Mouse (Mus musculus) lung, postnatal 4 days (tissue): ENCODE data around the gene Xirp1.

ENCODE experiments used
- DNase-seq, 2 experiments: peaks; one replicate each; pipeline ENCODE4 v3.0.0; 2021

Xirp1 gene

GRCm38 (mm10) chr9:120023086-120023811 is at the start of gene Xirp1:
Gene Xirp1, minus strand, starts transcription at chr9:120023598.
- DNase-seq: no peak

DNA sequence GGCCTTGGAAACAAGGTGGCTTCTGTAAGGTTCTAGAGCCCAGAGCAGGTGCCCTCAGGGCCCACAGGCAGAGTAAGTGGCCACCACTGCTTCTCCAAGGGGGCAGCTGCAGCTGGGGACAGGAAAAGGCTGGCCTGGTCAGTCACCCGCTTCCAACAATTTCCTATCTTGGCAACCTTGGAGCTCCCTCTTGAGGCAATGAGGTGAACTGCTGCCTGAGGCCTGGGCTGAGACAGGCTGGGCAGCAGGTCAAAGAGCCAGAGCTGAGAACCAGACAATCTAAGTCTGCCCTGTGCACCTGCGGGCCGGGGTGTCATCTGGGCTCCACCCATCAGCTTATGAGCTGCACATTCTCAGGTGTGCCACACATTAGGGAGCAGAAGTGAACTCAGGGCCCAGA is 49.8 kb upstream of the Xirp1 start:
- DNase-seq: peak; percentile 69 to 89

GRCm38 (mm10) chr9:120071251-120071650 is 47.9 kb upstream of the Xirp1 start:
- no peak for DNase-seq

DNA sequence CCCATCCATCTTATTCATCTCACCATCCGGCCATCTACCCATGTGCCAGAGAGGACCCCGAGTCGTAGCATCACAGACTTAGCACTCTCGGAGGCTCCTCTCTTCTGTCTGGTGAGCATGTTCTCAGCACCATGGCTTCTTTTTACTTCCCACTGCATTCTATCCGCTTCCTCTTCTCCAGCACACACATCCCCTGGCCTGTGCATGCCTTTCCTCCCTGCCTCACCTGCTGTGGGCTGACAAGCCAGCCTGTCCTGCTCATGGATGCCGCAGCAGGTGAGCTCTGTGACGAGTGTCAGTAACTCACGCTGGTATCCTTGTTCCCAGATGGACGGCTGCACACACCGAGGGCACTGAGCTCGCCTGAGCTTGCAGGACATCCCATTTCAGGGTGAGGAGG is 46.4 kb upstream of the Xirp1 start, which contains the start of gene Cx3cr1:
TSS of gene Cx3cr1 (minus strand) at position 101 of the 400 bp plus-strand sequence.
- no peak for DNase-seq

GRCm38 (mm10) chr9:120068047-120068446 is 44.6 kb upstream of the Xirp1 start:
- peak in 1 of 2 experiments; percentile 7 for DNase-seq

- no peak for DNase-seq
These were observed 44.2 kb upstream of the Xirp1 start for GRCm38 (mm10) chr9:120067609-120068008.

DNA sequence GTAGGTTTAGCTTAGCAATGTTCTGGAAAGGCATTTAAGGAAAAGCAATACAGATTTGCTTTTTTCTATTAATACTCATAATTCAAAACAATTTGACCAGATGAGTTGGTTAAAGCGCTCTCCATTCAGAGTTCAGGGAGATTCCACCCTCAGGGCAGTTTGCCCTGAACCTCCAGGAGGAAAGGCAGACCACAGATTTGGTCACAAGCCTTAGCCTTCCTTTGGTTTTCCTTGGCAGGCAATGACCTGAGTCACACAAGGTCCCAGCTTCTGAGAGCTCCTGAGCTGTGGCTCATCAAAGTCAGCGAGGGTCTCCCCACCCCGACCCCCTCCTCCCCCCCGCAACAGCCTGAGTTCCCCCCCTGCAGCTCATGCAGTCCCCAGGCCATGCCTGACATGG is 40.9 kb upstream of the Xirp1 start:
- peak in 1 of 2 experiments; percentile 10 for DNase-seq

- peak; percentile 43 to 51 for DNase-seq
These were observed 35.3 kb upstream of the Xirp1 start for GRCm38 (mm10) chr9:120058730-120059129.

DNA sequence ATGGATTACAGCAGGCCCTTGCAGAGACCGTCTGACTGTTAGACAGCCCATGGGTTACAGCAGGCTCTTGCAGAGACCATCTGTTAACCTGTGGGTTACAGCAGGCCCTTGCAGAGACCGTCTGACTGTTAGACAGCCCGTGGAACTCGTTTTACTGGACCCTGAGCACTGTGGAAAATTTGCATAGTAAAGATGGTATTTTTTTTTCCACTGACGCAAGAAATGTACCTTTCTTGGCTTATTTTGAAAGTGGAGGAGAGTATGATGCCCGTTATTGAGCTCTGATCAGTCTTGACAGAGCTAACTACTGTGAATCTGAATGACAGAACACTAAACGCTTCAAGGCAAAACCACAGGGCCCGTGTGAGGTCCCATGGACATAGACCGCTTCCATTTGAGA is 32.8 kb upstream of the Xirp1 start:
- DNase-seq: no peak

GRCm38 (mm10) chr9:120054545-120055277 is 31.3 kb upstream of the Xirp1 start:
- peak; percentile 55 to 58 for DNase-seq

GRCm38 (mm10) chr9:120049407-120049806 is 26.0 kb upstream of the Xirp1 start:
- no peak for DNase-seq

- no peak for DNase-seq
These were observed 25.1 kb upstream of the Xirp1 start for GRCm38 (mm10) chr9:120048495-120048894.

DNA sequence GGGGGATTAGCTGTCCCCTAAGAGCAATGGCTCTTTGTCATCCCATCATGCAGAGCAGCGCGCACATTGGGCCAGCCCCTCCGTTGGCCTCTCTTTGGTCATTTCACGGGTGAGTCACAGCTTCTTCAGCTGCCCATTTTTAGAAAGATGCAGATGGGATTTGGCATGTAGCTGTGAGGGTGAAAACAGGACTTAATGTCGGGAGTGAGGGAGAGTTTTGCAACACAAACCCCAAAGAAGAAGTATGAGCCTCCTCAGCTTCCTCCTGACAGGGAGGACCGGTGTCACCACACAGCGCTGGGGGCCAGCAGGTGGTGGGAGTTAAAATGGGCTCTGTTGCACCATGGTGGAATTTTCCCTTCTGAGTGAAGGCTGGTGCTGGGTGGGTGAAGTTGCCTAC is 19.7 kb upstream of the Xirp1 start:
- DNase-seq: peak in 1 of 2 experiments; percentile 40

- no peak for DNase-seq
These were observed 14.0 kb upstream of the Xirp1 start for GRCm38 (mm10) chr9:120037414-120037813.

DNA sequence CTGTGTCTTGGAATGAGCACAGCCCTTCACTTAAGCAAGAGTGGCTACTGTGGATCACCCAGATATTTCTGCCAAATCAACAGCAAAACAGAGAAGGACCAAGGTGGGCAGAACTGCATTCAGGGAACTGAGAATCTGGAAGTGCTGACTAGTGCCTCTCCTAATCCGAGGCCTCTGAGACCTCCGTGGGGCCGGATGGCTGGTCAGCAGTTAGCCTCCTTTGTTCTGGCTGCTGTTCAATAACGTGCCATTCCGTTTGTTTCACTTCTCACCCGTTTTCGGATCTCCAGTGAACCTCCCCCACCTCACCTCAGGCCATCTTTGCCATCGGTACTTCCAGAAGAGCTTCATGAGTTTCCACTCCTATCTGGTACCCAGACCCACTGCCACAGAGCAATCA is 11.0 kb upstream of the Xirp1 start:
- DNase-seq: no peak

- DNase-seq: no peak
These were observed 9.3 kb upstream of the Xirp1 start for GRCm38 (mm10) chr9:120032710-120033109.

DNA sequence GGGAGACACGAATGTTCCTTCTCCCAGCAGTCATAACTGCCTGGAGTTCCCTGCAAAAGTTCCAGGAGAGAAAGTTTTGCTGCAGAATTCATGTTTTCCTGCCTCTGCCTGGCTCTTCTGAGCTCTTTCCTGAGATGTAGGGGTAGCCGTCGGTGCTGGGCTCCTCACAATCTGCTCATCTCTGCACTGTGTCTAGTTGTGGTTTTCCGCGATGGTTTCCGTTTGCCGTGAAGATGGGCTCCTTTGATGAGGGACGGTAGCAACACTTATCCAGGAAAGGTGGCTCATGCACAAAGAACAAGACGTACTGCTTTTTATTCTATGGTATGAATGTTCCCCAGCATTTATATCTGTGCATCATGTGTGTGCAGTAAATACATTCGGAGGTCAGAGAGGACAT is 7.0 kb upstream of the Xirp1 start:
- no peak for DNase-seq

- no peak for DNase-seq
These were observed 6.5 kb upstream of the Xirp1 start for GRCm38 (mm10) chr9:120029880-120030279.

DNA sequence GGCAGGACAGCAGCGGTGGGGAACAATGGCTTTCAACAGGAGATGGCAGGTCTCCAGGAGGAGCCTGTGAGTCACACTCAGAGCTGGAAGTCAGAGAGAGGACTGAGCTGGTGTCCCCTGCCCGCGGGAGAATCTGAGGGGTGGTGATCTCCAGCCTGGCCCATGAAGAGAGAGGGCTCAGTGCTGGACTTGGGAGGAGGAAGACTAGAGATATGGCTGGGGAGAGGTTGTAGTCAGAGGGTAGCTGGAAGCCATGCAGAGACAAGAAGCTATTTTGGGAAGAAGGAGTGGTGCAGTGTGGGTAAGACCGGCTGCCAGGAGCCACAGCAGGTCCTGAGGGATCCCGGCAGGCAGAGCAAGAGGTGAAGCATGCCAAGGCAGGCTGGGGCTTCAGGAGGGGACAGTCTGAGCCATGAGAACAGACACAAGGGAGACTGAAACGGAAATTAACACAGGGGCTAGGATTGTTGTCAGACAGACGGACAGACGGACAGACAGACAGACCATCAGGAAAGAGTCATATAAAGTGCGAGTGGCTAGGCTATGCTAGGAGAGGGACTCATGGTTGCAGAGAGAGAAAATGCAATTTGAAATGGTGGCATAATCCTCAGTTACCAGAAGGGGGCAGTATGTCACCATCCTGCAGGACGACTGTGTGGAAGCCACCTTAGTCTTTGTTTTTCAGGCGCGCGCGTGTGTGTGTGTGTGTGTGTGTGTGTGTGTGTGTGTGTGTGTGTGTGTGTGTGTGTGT is 4.2 kb upstream of the Xirp1 start:
- DNase-seq: peak in 1 of 2 experiments; percentile 59

DNA sequence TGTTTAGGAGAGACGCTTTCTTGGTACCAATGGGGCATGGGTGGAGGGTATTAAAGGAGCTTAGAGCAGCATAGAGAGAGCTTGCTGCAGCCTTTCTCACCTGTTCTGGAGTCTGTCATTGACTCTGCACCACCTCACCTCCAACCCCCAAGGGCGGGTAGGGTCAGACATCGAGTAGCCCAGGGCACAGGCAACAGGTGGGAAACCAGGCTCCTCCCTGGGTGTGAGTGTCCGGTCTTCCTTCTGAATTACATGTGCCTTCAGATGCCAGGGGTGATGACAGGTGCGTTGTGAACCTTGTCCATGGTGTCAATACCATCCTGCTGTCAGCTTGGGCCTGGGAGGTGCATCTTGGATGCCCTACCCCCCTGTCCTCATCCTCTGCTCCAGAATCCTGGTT is 1.2 kb upstream of the Xirp1 start:
- DNase-seq: no peak

GRCm38 (mm10) chr9:120024171-120024570 is 773 bp upstream of the Xirp1 start:
- no peak for DNase-seq

DNA sequence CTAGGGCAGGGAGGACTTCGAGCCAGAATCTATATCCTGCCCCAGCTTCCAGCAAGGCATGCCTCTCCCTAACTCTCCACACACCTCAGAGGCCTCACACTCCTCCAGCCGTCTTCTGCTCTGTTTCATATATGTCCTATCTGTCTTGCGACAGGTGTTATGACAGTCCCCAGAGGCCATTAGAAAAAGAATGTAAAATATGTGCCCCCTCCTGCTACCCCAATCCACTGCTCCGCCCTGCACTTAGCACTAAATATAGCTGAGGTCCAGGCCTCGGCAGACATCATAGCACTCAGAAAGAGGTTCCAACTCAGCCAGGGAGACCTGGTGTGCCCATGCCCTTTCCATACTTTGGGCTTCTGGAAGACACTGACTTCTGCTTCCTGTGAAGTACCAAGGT is 2.2 kb downstream of the Xirp1 start:
- DNase-seq: no peak

DNA sequence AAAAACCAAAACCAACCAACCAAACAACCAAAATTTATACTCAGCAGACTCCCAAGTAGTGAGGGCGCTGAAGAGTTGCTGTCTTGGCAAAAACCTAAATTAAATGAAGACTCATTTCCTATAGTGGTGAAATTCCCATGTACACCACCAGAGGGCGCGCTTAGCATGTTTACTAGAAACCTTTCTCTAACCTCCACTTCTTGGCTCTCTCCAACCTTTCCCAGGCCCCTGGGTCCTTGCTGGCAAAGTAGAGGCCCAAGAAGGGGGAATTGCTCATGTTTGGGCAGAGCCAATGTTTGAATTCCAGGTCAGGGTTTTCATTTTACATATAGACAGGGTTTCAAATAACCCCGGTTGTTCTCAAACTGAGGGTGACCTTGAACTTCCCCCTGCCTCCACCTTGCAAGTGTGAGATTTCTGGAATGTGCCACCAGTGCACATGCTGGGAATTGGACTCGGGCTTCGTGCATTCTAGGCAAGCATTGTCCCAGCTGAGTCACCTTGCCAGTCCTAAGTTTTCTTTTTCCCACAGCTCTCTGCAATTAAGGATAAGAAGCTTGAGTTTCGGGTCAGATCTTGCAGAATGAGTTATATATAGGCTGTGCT is 3.0 kb downstream of the Xirp1 start:
- DNase-seq: peak in 1 of 2 experiments; percentile 75
